Mouse (Mus musculus) forebrain, embryonic 11.5 days (tissue): ENCODE data around the gene Prdm1. TPM values are rescaled to one million over a fixed set of nuclear protein-coding genes. Genes with fewer than 3 reads are reported as not detected.

Experiments used
- ATAC-seq: fragments of 200-750 bp; cut with Nextera tagmentation; replicated peaks from 2 replicates; pipeline ENCODE4 v1.8.0; 2017; ENCODE audit warnings: moderate TSS enrichment; ENCODE audit not compliant: low FRiP score
- DNase-seq: peaks from one replicate; pipeline ENCODE4 v3.0.0-alpha.2; 2017; ENCODE audit warnings: low spot score
- H3K27ac ChIP-seq: fragments of 300-500 bp; sonication (generic); 2 replicates; pipeline ENCODE4 v1.5.1; 2014; ENCODE audit warnings: low read depth, low read length
- H3K27me3 ChIP-seq: fragments of 300-500 bp; sonication (generic); 2 replicates; pipeline ENCODE4 v1.6.1; 2014; ENCODE audit warnings: mild to moderate bottlenecking, low read length, mixed read lengths; ENCODE audit not compliant: control insufficient read depth, insufficient read depth
- H3K36me3 ChIP-seq: fragments of 300-500 bp; sonication (generic); 2 replicates; pipeline ENCODE4 v1.6.1; 2014; ENCODE audit warnings: mild to moderate bottlenecking, low read length, moderate library complexity, mixed read lengths; ENCODE audit not compliant: control insufficient read depth, insufficient read depth
- H3K4me1 ChIP-seq: fragments of 300-500 bp; sonication (generic); replicated peaks from 2 replicates; pipeline ENCODE4 v1.6.1; 2014; ENCODE audit warnings: low read length, mixed read lengths; ENCODE audit not compliant: control insufficient read depth, insufficient read depth
- H3K4me2 ChIP-seq: fragments of 300-500 bp; sonication (generic); 2 replicates; pipeline ENCODE4 v1.6.1; 2014; ENCODE audit warnings: low read depth, mild to moderate bottlenecking, low read length, moderate library complexity, mixed read lengths; ENCODE audit not compliant: severe bottlenecking
- H3K4me3 ChIP-seq: fragments of 300-500 bp; sonication (generic); 2 replicates; pipeline ENCODE4 v1.5.1; 2014; ENCODE audit warnings: low read depth, low read length
- H3K9ac ChIP-seq: fragments of 300-500 bp; sonication (generic); 2 replicates; pipeline ENCODE4 v1.6.1; 2014; ENCODE audit warnings: low read length
- H3K9me3 ChIP-seq: fragments of 300-500 bp; sonication (generic); 2 replicates; pipeline ENCODE4 v1.6.1; 2016; ENCODE audit warnings: low read length, mixed read lengths; ENCODE audit not compliant: control insufficient read depth
- WGBS: fragments of 180-500 bp; shearing (Covaris S2); extraction: QIAGEN DNeasy Blood & Tissue Kit; methylation state at CpG from one replicate; pipeline ENCODE4 v1.1.7; 2014; 5-methylcytosine and 5-hydroxymethylcytosine counted together
- polyA plus RNA-seq: library from polyadenylated mRNA; unstranded; fragments of >200 nt; fragmentation: Nextera tagmentation; extraction: Ambion mirVana; gene quantifications from 2 replicates; pipeline ENCODE4 v1.2.1, GENCODE M21; 2014

Prdm1 gene
- polyA plus RNA-seq, 1 experiment from 2014 or later, result 0.77 TPM

DNA sequence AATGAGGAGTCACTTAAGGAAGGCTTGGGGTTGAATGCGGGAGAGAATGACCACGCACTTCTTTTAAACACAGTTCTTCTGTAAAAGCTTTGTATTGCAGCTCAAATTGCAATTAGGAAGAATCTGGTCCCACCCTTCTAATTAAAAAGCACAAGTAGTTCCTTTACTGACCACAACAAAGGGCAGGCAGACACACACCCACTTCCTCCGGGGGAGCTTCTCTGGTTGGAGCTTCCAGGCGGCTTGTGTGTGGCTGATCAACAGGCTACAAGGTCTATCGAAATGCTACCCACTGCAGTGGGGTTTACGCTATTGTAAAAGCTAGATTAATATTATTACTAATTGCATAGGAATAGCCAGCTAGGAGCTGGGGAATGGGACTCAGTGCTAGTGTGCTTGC, 45.2 kb downstream of the Prdm1 start:
- Histone ChIP-seq H3K4me2 (no peak overlapping the region), H3K4me1 (no peaks in the 10 kb centered on the region), H3K27me3 (no peaks in the 10 kb centered on the region), H3K27ac (no peak overlapping the region), H3K4me3 (no peak overlapping the region), H3K9ac (no peak overlapping the region), H3K9me3 (no peaks in the 10 kb centered on the region), H3K36me3 (no peaks in the 10 kb centered on the region)
- DNase-seq (no peak), ATAC-seq (no peak)
- 63% methylated on average over 6 of the region's 6 CpGs for WGBS

DNA sequence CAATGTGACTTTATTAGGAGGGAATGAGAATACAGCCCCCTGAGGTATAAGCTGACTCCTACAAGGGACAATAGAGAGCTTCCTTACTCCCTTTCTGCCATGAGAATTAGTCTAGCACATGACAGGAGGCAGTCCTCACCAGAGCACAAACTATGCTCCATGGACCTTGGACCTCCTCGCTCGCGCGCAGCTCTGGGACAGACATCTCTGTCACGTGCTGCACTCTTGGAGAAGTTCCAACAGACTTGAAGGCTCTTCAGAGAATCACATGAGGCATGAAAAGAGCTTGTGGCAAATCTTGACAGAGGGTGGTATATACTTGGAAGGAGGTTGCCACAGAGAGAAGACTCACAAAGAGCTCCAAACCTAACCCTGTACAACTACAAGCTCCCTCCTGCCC, 46.9 kb downstream of the Prdm1 start:
- WGBS, result 94% methylated on average over 5 of the region's 5 CpGs

DNA sequence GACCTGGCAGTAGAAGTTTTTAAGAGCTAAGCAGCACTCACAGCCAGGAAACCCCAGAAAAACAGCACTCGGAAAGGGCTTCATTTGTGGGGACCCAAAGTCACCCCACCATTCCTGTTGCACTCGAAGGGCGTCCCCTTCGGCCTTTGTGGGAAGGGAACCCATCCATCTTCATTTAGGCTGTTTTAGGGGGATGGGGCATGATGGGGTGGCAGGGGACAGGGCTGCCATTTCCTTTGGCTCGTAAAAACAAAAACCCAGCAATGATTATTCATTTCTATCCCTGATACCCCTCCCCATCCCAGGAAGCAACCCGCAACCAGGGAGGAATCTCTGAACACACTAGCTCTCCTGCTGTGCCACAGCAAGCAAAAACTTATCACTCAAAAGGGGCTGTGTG, 49.0 kb downstream of the Prdm1 start:
- no peak for DNase-seq
- WGBS, result 68% methylated on average over 6 of the region's 6 CpGs
- Histone ChIP-seq H3K9ac (no peak overlapping the region), H3K4me3 (no peak overlapping the region), H3K27me3 (no peaks in the 10 kb centered on the region), H3K36me3 (no peaks in the 10 kb centered on the region), H3K27ac (no peak overlapping the region), H3K4me1 (0 out of 2 replicates have a peak, but pooled peaks cover 2% of the 10 kb centered on the region), H3K4me2 (no peak overlapping the region), H3K9me3 (no peaks in the 10 kb centered on the region)
- ATAC-seq, result no peak

More for the DNA sequence above, 46.9 kb downstream of the Prdm1 start:
- Histone ChIP-seq H3K36me3 (no peaks in the 10 kb centered on the region), H3K4me1 (0 out of 2 replicates have a peak, but pooled peaks cover 2% of the 10 kb centered on the region), H3K9ac (no peak overlapping the region), H3K4me2 (no peak overlapping the region), H3K4me3 (no peak overlapping the region), H3K9me3 (no peaks in the 10 kb centered on the region), H3K27ac (no peak overlapping the region), H3K27me3 (no peaks in the 10 kb centered on the region)
- DNase-seq (no peak), ATAC-seq (no peak)

DNA sequence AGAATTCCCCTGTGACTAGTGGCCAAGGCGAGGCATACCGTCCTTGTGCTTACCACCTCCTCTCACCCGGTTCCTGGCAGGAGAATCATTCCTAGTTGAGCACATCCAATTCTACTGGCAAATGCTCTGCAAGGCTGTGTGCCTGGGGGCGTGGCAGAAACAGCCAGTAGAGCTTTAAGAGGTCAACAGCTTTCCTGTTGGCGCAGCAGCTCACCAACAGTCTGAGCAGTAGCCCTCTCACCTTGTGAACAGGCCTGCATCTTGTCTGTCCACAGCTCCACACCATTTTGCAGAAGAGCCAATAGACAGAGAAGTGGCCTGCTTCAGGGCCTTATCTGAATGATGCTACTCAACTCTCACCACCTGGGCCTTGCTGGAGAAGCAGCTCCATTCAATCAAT, 50.2 kb downstream of the Prdm1 start:
- WGBS, result 71% methylated on average over 5 of the region's 5 CpGs
- no peak overlapping the region for H3K4me2 ChIP-seq
- no peaks in the 10 kb centered on the region for H3K27me3 ChIP-seq
- no peak for ATAC-seq
- H3K4me3 ChIP-seq, result no peak overlapping the region
- H3K9me3 ChIP-seq, result no peaks in the 10 kb centered on the region
- H3K27ac ChIP-seq, result no peak overlapping the region
- DNase-seq, result no peak
- H3K4me1 ChIP-seq, result 0 out of 2 replicates have a peak, but pooled peaks cover 2% of the 10 kb centered on the region
- no peaks in the 10 kb centered on the region for H3K36me3 ChIP-seq
- H3K9ac ChIP-seq, result no peak overlapping the region

DNA sequence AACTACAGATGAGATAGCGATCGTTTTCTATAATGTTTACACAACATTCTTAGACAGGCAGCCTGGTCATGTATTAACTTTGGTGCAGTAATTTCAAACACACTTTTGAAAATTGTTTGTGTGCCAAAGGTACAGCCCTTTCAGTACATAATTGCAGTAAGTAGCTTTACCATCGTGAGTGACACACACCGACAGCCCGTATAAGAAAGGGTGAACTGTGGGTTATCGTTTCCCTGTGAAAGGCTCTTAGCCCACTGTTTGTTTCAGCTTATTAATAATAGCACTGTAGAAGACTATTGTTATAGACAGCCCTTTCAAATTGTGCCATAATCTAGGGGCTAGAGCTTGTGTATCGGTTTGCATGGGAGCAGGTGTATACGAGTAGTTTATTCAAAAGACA, 51.1 kb downstream of the Prdm1 start:
- 75% methylated on average over 8 of the region's 8 CpGs for WGBS
- Histone ChIP-seq H3K4me3 (no peak overlapping the region), H3K4me2 (no peak overlapping the region), H3K27me3 (no peaks in the 10 kb centered on the region), H3K36me3 (no peaks in the 10 kb centered on the region), H3K27ac (no peak overlapping the region), H3K9me3 (no peaks in the 10 kb centered on the region), H3K9ac (no peak overlapping the region), H3K4me1 (0 out of 2 replicates have a peak, but pooled peaks cover 2% of the 10 kb centered on the region)
- ATAC-seq (no peak), DNase-seq (no peak)

DNA sequence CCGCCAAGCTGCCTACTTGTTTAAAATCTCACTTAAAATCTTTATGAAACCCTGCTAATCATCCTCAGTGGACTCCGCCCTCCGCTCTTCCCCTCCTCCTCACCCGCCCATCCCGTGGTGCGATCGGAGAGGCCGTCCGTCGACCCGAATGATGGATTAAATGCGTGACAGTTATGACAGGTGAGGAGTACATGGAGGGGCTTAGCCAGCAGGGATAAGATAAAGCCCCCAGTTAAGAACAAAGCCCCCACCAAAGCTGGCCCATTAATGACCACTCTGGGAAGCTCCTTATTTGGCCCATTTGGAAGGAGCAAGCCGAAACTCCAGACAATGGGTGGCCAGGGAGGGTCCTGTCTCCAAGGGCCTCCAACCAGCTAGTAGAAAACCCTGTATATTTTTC, 51.8 kb downstream of the Prdm1 start:
- no peak overlapping the region for H3K4me3 ChIP-seq
- H3K36me3 ChIP-seq, result no peaks in the 10 kb centered on the region
- no peak for ATAC-seq
- WGBS, result 76% methylated on average over 13 of the region's 13 CpGs
- no peak for DNase-seq
- H3K9me3 ChIP-seq, result no peaks in the 10 kb centered on the region
- 0 out of 2 replicates have a peak, but pooled peaks cover 2% of the 10 kb centered on the region for H3K4me1 ChIP-seq
- H3K9ac ChIP-seq, result no peak overlapping the region
- H3K27ac ChIP-seq, result no peak overlapping the region
- H3K4me2 ChIP-seq, result no peak overlapping the region
- no peaks in the 10 kb centered on the region for H3K27me3 ChIP-seq

DNA sequence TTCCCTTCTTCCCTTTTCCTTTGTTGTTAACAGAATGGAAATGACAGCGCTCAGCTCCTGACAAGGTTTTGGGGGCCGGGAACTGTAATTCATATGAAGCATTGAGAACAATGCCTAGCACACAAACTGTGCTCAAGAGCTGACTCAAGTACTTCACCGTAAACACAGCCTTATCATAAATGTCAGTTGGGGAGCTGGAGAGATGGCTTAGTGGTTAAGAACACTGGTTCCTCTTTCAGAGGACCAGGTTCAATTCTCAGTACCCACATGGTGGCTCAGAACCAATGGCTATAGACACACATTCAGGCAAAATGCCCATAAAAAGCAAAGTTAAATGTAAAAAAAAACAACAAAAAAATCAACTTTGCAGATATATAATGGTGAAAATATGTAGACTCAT, 52.9 kb downstream of the Prdm1 start:
- no peak for ATAC-seq
- Histone ChIP-seq H3K27me3 (no peaks in the 10 kb centered on the region), H3K4me2 (no peak overlapping the region), H3K9me3 (no peaks in the 10 kb centered on the region), H3K27ac (no peak overlapping the region), H3K9ac (no peak overlapping the region), H3K36me3 (no peaks in the 10 kb centered on the region), H3K4me1 (0 out of 2 replicates have a peak, but pooled peaks cover 2% of the 10 kb centered on the region), H3K4me3 (no peak overlapping the region)
- 88% methylated on average over 3 of the region's 3 CpGs for WGBS
- DNase-seq, result no peak

DNA sequence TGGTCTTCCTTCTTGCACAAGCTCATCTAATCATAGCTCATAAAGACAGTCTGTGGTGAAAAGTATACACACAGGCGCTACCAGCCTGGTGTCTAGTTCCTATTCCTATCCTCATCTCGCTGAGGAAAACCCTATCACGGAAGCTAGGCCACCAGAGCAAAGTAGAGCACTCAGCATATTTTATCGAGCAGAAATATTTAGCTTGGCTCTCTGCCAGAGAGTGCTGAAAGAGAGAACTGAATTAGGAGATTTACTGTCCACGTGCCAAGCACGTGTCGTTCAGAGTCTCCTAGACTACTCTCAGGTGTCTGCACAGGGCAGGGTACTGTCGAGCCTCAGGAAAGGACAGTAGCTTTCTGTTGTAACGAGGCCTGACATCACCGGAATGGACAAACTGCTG, 54.0 kb downstream of the Prdm1 start:
- Histone ChIP-seq H3K4me2 (no peak overlapping the region), H3K4me3 (no peak overlapping the region), H3K9me3 (no peaks in the 10 kb centered on the region), H3K27me3 (no peaks in the 10 kb centered on the region), H3K9ac (no peak overlapping the region), H3K27ac (no peak overlapping the region), H3K36me3 (no peaks in the 10 kb centered on the region), H3K4me1 (0 out of 2 replicates have a peak, but pooled peaks cover 2% of the 10 kb centered on the region)
- ATAC-seq (no peak), DNase-seq (no peak)
- 70% methylated on average over 10 of the region's 10 CpGs for WGBS

DNA sequence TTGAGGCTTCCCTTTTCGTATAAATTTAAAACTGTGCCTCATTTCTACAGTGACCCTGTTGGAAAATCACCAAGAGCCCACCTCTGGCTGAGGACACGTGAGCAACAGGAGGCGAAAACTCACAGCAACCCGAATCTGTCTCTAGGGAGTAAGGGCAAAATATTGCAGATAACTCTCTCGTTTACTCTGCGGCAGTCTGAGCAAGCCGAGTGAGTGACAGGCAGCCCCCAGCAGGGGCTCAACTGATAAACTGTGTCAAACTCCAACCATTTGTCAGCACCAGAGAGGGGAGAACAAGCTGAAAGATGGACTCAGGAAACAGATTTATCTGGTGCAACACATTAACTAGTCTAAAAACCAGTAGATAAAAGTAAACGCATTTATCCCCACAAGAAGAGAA, 62.7 kb downstream of the Prdm1 start:
- DNase-seq (no peak), ATAC-seq (no peak)
- no peak overlapping the region for H3K4me3 ChIP-seq
- WGBS, result 19% methylated on average over 8 of the region's 8 CpGs
- peaks cover 2% of the 10 kb centered on the region; the same call in 1 of the 2 replicates for H3K4me1 ChIP-seq
- H3K27ac ChIP-seq, result no peak overlapping the region
- no peaks in the 10 kb centered on the region for H3K36me3 ChIP-seq
- no peaks in the 10 kb centered on the region for H3K9me3 ChIP-seq
- H3K4me2 ChIP-seq, result no peak overlapping the region
- no peak overlapping the region for H3K9ac ChIP-seq
- H3K27me3 ChIP-seq, result peaks cover 15% of the 10 kb centered on the region
